Mouse (Mus musculus) heart, postnatal 36 days (tissue): ENCODE data around the gene Ifit1bl1. TPM values are rescaled to one million over a fixed set of nuclear protein-coding genes. Genes with fewer than 3 reads are reported as not detected.

ENCODE experiments used
- DNase-seq, 2 experiments: peaks; one replicate each; pipeline ENCODE4 v3.0.0; 2021 to 2022
- intact Hi-C: fragments of 180-260 bp; cut with DNase I; formaldehyde crosslinking; loops from one replicate; pipeline ENCODE4 v1.15.1; 2025
- total RNA-seq, 2 experiments: library from RNA; stranded (reverse); gene quantifications; 2 replicates each; pipeline ENCODE4 v1.2.3; 2021

Gene Ifit1bl1
- total RNA-seq, 2 experiments from 2014 or later, result 1.1 to 1.9 TPM

GRCm38 (mm10) chr19:34550534-34551223, 51.1 kb downstream of the Ifit1bl1 start, which contains the start of gene Ifit2:
Gene Ifit2, plus strand, starts transcription at chr19:34550694.
- peak; percentile 68 to 70 for DNase-seq
- intact Hi-C loops, result loop anchor here (2.0 kb wide), 1 partner anchor 50 kb away; no protein-coding TSS in a partner anchor

DNA sequence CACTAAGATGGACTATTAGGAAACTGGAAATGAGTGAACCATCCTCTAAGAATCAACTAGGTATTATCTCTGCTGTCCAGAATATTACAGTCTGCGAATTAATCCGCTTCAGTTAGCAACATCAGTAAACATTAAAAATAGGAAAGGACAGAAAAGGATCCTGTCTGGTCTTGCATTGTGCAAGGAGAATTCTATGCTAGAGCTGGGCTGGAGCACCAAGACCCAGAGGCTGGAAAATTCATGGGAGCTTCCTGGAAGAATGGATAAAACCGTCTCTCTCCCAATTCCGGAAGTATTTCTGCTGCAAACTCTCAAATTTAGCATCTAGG, 51.6 kb downstream of the Ifit1bl1 start:
- DNase-seq, result no peak
- intact Hi-C loops, result loop anchor here (2.0 kb wide), 1 partner anchor 49 kb away; no protein-coding TSS in a partner anchor

- peak; percentile 87 to 94 for DNase-seq
- intact Hi-C loops, result loop anchor here (1.0 to 2.0 kb wide), 4 partner anchors 57 to 307 kb away; no protein-coding TSS in a partner anchor
Observed at GRCm38 (mm10) chr19:34547976-34548375, 53.8 kb downstream of the Ifit1bl1 start.

GRCm38 (mm10) chr19:34546211-34546610, 55.5 kb downstream of the Ifit1bl1 start:
- intact Hi-C loops, result no loop called here
- DNase-seq, result no peak

Other genes with a start within 250 kb of the Ifit1bl1 start
- gene Ch25h, start 126.8 kb downstream of the Ifit1bl1 start, total RNA-seq, result under 1 TPM; 0.28 to 0.49 TPM
- 10 to 100 TPM; 28.0 to 28.4 TPM for gene Lipa, start 74.5 kb downstream of the Ifit1bl1 start, total RNA-seq
- 1 to 10 TPM; 5.8 to 6.5 TPM for gene Ifit2, start 51.3 kb downstream of the Ifit1bl1 start, total RNA-seq
- 1 to 10 TPM; 4.2 to 9.2 TPM for gene Ifit3, start 18.4 kb downstream of the Ifit1bl1 start, total RNA-seq
- gene Ifit3b, start 6.0 kb upstream of the Ifit1bl1 start, total RNA-seq, result 1 to 10 TPM; 1.8 to 3.5 TPM
- 1 to 10 TPM; 1.1 to 1.2 TPM for gene Ifit1bl2, start 38.8 kb upstream of the Ifit1bl1 start, total RNA-seq
- gene Ifit1, start 38.9 kb upstream of the Ifit1bl1 start, total RNA-seq, result 1 to 10 TPM; 2.0 to 3.5 TPM
- gene Slc16a12, start 145.3 kb upstream of the Ifit1bl1 start, total RNA-seq, result 1 to 10 TPM; 1.7 to 1.9 TPM